Mouse (Mus musculus): ENCODE measurements around the gene Grhl3.
A peak's percentile ranks its signal among the peaks of the same experiment; 100 is the strongest.

The Grhl3 gene

DNA sequence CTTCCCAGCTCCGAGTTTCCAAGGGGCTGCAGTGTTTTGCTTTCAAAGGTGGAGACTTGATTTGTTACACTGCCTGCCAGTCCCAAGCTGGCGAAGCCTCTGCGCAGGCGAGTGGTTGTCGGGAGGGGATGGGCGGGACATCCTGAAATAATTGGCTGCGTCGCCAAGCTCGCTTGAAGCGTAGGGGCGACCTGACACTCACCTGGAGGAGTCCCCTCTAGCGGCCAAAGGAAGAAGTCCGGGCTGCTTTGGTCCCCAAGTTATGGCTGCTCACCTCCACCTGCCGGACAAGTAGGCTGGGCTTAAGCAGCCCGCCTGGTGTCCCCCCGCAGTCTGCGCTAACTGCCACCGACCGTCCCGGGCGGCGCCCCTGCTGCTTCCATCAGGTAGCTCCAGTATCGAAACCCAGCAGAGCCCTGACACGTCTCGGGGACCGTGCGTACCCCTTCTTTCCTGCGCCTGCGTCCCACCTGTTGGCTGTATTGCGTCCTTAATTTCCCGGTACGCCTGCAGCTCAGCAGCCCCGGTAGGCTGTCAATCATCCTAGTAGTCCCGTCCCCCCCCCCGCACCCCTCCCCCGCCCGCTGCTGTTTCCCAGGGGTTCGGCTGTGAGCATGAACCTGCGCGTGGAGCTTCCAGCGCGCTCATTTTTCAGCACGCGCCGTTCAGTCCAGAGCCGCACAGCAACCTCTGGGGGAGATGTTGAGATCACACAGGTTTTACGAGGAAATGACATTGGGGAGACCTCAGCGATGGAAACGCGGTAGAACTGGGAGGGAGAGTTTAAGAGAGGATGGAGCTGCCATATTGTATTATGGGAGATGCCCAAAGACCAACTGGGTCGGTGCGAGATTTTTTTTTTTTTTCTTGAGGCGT, 78.7 kb downstream of the Grhl3 start, which contains the start of the genes Stpg1 and Nipal3:
Gene Stpg1 (plus strand): TSS at position 270 of the 876 bp plus-strand sequence.
Gene Nipal3 (minus strand): TSS at position 518 of the 876 bp plus-strand sequence.
- DNase-seq (ENCODE audit: extremely low spot score), result peak; percentile 88

DNA sequence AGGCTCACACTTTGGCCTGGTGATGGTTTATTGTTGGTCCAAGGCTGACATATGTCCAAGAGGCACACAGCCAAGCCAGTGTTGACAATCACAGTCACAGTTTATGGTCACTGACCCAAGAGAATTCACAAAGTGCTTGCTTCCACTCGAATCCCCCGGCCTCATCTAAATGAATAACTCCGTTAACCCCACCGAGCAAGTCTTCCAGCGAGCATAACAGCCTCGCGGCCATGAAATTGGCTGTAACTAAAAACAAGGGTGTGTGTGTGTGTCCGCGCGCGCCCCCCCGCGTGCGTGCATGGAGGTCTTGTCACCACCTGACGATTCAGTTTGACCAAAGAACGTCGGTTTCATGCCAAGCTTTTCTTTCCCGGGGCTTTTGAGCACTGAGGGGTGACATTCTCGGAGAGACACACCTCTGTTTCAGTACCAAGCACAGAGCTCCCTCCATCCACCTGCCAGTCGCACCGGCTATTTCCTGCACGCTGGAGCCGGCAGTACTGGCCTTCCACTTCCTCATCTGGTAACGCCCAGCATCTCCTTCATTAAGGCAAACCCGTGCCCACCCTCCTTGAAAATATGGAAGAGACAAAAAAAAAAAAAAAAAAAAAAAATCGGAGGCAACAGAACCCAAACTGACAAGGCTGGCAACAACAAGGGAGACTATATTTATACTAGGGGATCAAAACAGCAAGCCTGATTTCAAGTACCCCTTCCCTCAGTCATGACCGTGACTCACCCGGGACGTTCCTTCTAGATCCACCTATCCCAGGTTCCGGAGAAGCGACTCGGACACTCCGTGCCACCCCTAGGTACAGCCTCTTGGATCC, 79.5 kb downstream of the Grhl3 start:
- peak; percentile 44 for DNase-seq (ENCODE audit: extremely low spot score)

- DNase-seq (ENCODE audit: extremely low spot score), result no peak
These were observed 80.2 kb downstream of the Grhl3 start for GRCm38 (mm10) chr4:135493271-135493670.

Data from embryo, embryonic 9.5 days (tissue).